Mouse (Mus musculus): ENCODE results near the gene R3hdm4.

GRCm38 (mm10) chr10:79958140-79958816 lies 37.3 kb upstream of the R3hdm4 start:
- TF ChIP-seq UBTF (IDR thresholded peaks at IDR 0.05; ENCODE audit: borderline replicate concordance, insufficient read depth, low read depth, low read length) (no peak), CHD2 (IDR thresholded peaks at IDR 0.05; ENCODE audit: low read length) (no peak), CTCF (IDR thresholded peaks at IDR 0.05 in 2 of 3, conservative IDR thresholded peaks at IDR 0.05 in 1 of 3; ENCODE audit: control insufficient read depth in 1 of 3, insufficient read depth in 1 of 3, low read depth in 2 of 3, low read length in 3 of 3, poor library complexity in 1 of 3, severe bottlenecking in 1 of 3) (peak; percentile 89 to 96 (median 95)), CHD1 (IDR thresholded peaks at IDR 0.05; ENCODE audit: low read depth, low read length) (no peak)

Measured in MEL (cell line).